Mouse (Mus musculus) heart, postnatal 25 days (tissue): ENCODE measurements around the gene Gm5475. TPM values are rescaled to one million over a fixed set of nuclear protein-coding genes. Genes with fewer than 3 reads are reported as not detected.

Experiments used
- DNase-seq: peaks from one replicate; pipeline ENCODE4 v3.0.0; 2022; ENCODE audit warnings: low spot score
- intact Hi-C: fragments of 180-260 bp; cut with DNase I; formaldehyde crosslinking; loops from one replicate; pipeline ENCODE4 v1.15.1; 2025
- total RNA-seq, 2 experiments: library from RNA; stranded (reverse); gene quantifications; 2 replicates each; pipeline ENCODE4 v1.2.3; 2021

Gm5475 gene
- total RNA-seq, 2 experiments from 2014 or later, result not detected

GRCm38 (mm10) chr15:100410918-100411672, 10.9 kb upstream of the Gm5475 start:
- DNase-seq, result no peak
- intact Hi-C loops, result no loop called here

GRCm38 (mm10) chr15:100411731-100412130, 10.2 kb upstream of the Gm5475 start:
- intact Hi-C loops, result no loop called here
- no peak for DNase-seq

GRCm38 (mm10) chr15:100413306-100413705, 8.6 kb upstream of the Gm5475 start:
- intact Hi-C loops, result no loop called here
- DNase-seq, result no peak

- intact Hi-C loops, result no loop called here
- no peak for DNase-seq
These were observed 7.9 kb upstream of the Gm5475 start for GRCm38 (mm10) chr15:100414011-100414410.

- intact Hi-C loops, result no loop called here
- no peak for DNase-seq
These were observed 7.0 kb upstream of the Gm5475 start for GRCm38 (mm10) chr15:100414942-100415341.

- intact Hi-C loops, result no loop called here
- no peak for DNase-seq
These were observed 6.3 kb upstream of the Gm5475 start for GRCm38 (mm10) chr15:100415684-100416083.

- intact Hi-C loops, result no loop called here
- DNase-seq, result no peak
These were observed 4.0 kb upstream of the Gm5475 start for GRCm38 (mm10) chr15:100417854-100418450.

GRCm38 (mm10) chr15:100419311-100419710, 2.6 kb upstream of the Gm5475 start:
- intact Hi-C loops, result no loop called here
- no peak for DNase-seq

- no peak for DNase-seq
- intact Hi-C loops, result loop anchor here (5.0 kb wide), 1 partner anchor 37 kb away; no protein-coding TSS in a partner anchor
These were observed 1.8 kb upstream of the Gm5475 start for GRCm38 (mm10) chr15:100419901-100420745.

GRCm38 (mm10) chr15:100421059-100421757, 739 bp upstream of the Gm5475 start:
- peak; percentile 9 for DNase-seq
- intact Hi-C loops, result loop anchor here (5.0 kb wide), 1 partner anchor 36 kb away; no protein-coding TSS in a partner anchor

- DNase-seq, result no peak
- intact Hi-C loops, result loop anchor here (5.0 kb wide), 1 partner anchor 35 kb away; no protein-coding TSS in a partner anchor
These were observed 529 bp downstream of the Gm5475 start for GRCm38 (mm10) chr15:100422476-100422875.

- intact Hi-C loops, result loop anchor here (5.0 kb wide), 1 partner anchor 34 kb away; no protein-coding TSS in a partner anchor
- peak; percentile 94 for DNase-seq
These were observed 1.2 kb downstream of the Gm5475 start for GRCm38 (mm10) chr15:100422899-100423860.

- no peak for DNase-seq
- intact Hi-C loops, result loop anchor here (5.0 kb wide), 1 partner anchor 33 kb away; no protein-coding TSS in a partner anchor
These were observed 2.0 kb downstream of the Gm5475 start for GRCm38 (mm10) chr15:100423916-100424315.

GRCm38 (mm10) chr15:100424396-100425122, 2.6 kb downstream of the Gm5475 start, which contains the start of gene Slc11a2:
Gene Slc11a2 (minus strand): TSS chr15:100425072.
- intact Hi-C loops, result loop anchor here (5.0 kb wide), 1 partner anchor 33 kb away; no protein-coding TSS in a partner anchor
- no peak for DNase-seq

- intact Hi-C loops, result no loop called here
- no peak for DNase-seq
These were observed 6.5 kb downstream of the Gm5475 start for GRCm38 (mm10) chr15:100428296-100428905.

- intact Hi-C loops, result no loop called here
- no peak for DNase-seq
These were observed 8.1 kb downstream of the Gm5475 start for GRCm38 (mm10) chr15:100429959-100430565.

GRCm38 (mm10) chr15:100433234-100433633, 11.3 kb downstream of the Gm5475 start:
- DNase-seq, result no peak
- intact Hi-C loops, result no loop called here
